ENCODE assay signal across 8 mouse cellular contexts in genomic region chr13:37751154-37751950, GRCm38 (mm10). TPM values are rescaled to one million over a fixed set of nuclear protein-coding genes. Genes with fewer than 3 reads are reported as not detected.
DNase-seq lines count a peak whose midpoint lies in the region; ATAC-seq and TF ChIP-seq lines count a peak whose summit lies in the region.

No protein-coding gene starts in this region.

- DNase-seq in liver: peak; percentile 12
- no peak for DNase-seq in liver, embryonic 11.5 days (ENCODE audit: low spot score)
- no peak for DNase-seq in embryonic facial prominence, embryonic 10.5 days (ENCODE audit: low spot score)
- peak; percentile 12 to 18 for DNase-seq in layer of hippocampus, adult 2 months (ENCODE audit: low spot score in 2 of 2)
- DNase-seq in thymus, postnatal 25 days: peak; percentile 67
- no peak for DNase-seq in adipocyte (ENCODE audit: low spot score)
- DNase-seq in retina, embryonic 14.5 days (ENCODE audit: low spot score): no peak

- no peak overlapping the region for H3K9ac ChIP-seq in liver, embryonic 11.5 days (ENCODE audit: low read depth, low read length)

- no peak for TF ChIP-seq CTCF in layer of hippocampus, adult 2 months (conservative IDR thresholded peaks at IDR 0.05)

- H3K9me3 ChIP-seq in liver, embryonic 11.5 days (ENCODE audit: control insufficient read depth, low read length): no peaks in the 10 kb centered on the region
- H3K9me3 ChIP-seq in embryonic facial prominence, embryonic 10.5 days: no peaks in the 10 kb centered on the region

- H3K27me3 ChIP-seq in liver, embryonic 11.5 days (replicated peaks; ENCODE audit: control insufficient read depth, insufficient read depth, low read length): no peaks in the 10 kb centered on the region
- H3K27me3 ChIP-seq in embryonic facial prominence, embryonic 10.5 days (replicated peaks; ENCODE audit: low read depth, poor library complexity, severe bottlenecking): peaks cover 9% of the 10 kb centered on the region; the same call in 1 of the 2 replicates

- WGBS in liver, embryonic 11.5 days: 42% methylated on average over 9 of the region's 9 CpGs
- WGBS in embryonic facial prominence, embryonic 10.5 days: 51% methylated on average over 9 of the region's 9 CpGs

- H3K36me3 ChIP-seq in liver, embryonic 11.5 days (ENCODE audit: control insufficient read depth, insufficient read depth, low read length): no peaks in the 10 kb centered on the region
- H3K36me3 ChIP-seq in embryonic facial prominence, embryonic 10.5 days (replicated peaks): no peaks in the 10 kb centered on the region

- ATAC-seq in liver, embryonic 11.5 days (replicated peaks; ENCODE audit: low FRiP score): no peak
- ATAC-seq in megakaryocyte, adult 5-6 weeks (ENCODE audit: poor library complexity, severe bottlenecking): peak; percentile 88

- peaks cover 14% of the 10 kb centered on the region for H3K4me1 ChIP-seq in liver, embryonic 11.5 days (replicated peaks; ENCODE audit: control insufficient read depth, insufficient read depth, low read length)
- H3K4me1 ChIP-seq in embryonic facial prominence, embryonic 10.5 days: peaks cover 22% of the 10 kb centered on the region

- H3K27ac ChIP-seq in liver, embryonic 11.5 days (ENCODE audit: low read depth, low read length): no peak overlapping the region; the same call in 1 of the 2 replicates
- H3K27ac ChIP-seq in embryonic facial prominence, embryonic 10.5 days (replicated peaks): peak overlapping the region; percentile 40
- peak overlapping the region; percentile 39; the same call in 1 of the 2 replicates for H3K27ac ChIP-seq in layer of hippocampus, adult 2 months

- H3K4me3 ChIP-seq in liver, embryonic 11.5 days (ENCODE audit: low read depth, low read length): no peak overlapping the region
- no peak overlapping the region for H3K4me3 ChIP-seq in embryonic facial prominence, embryonic 10.5 days
- H3K4me3 ChIP-seq in layer of hippocampus, adult 2 months: no peak overlapping the region

- H3K4me2 ChIP-seq in liver, embryonic 11.5 days: no peak overlapping the region; the same call in 1 of the 2 replicates

RNA-seq across cellular contexts. Expression of gene Rreb1, which starts 26.8 kb away (rescaled TPM):
- 20.6 and 23.6 TPM in 2 replicates for polyA plus RNA-seq in liver, embryonic 11.5 days (2014; fragmentation: Nextera tagmentation; extraction: Ambion mirVana)
- 6.0 and 6.4 TPM in 2 replicates for polyA plus RNA-seq in embryonic facial prominence, embryonic 10.5 days (2016; fragmentation: Nextera tagmentation; extraction: Ambion mirVana)
- 100 to 1,000 TPM in 1 of 2 experiments, 10 to 100 TPM in 1; 74.1 to 104 TPM for total RNA-seq in layer of hippocampus, adult 2 months (2021)
- 27.0 and 33.7 TPM in 2 replicates for total RNA-seq in megakaryocyte, adult 5-6 weeks (2015)
- 10.0 and 12.7 TPM in 2 replicates for total RNA-seq in megakaryocyte, adult 5-6 weeks (2017)

Comparison
In these comparisons a context has a peak if more than half of its experiments do, and no peak if none do; other contexts are left out.
1. DNase-seq: peak in liver (single experiment), layer of hippocampus, adult 2 months (2 of 2) and thymus, postnatal 25 days (single experiment); none in liver, embryonic 11.5 days (single experiment), embryonic facial prominence, embryonic 10.5 days (single experiment), adipocyte (single experiment) and retina, embryonic 14.5 days (single experiment).